Mouse (Mus musculus) spleen, adult 2 months (tissue): ENCODE data around the gene Defb48. TPM values are rescaled to one million over a fixed set of nuclear protein-coding genes. Genes with fewer than 3 reads are reported as not detected.

Experiments
- DNase-seq, 2 experiments: peaks; one replicate each; pipeline versions ENCODE4 v3.0.0 to v3.0.0-alpha.2; 2012 to 2021; ENCODE audit warnings: low spot score in 2 of 2, low read depth in 1 of 2
- H3K27ac ChIP-seq: fragments of 200-500 bp; 2 replicates; pipeline ENCODE4 v1.5.1; 2012; ENCODE audit warnings: low read length, inconsistent platforms; ENCODE audit not compliant: insufficient read depth
- H3K27me3 ChIP-seq: fragments of 200-500 bp; 2 replicates; pipeline ENCODE4 v1.6.1; 2012; ENCODE audit warnings: mild to moderate bottlenecking, moderate library complexity, low read length, inconsistent platforms; ENCODE audit not compliant: control insufficient read depth, insufficient read depth
- H3K36me3 ChIP-seq: fragments of 200-500 bp; 2 replicates; pipeline ENCODE4 v1.6.1; 2012; ENCODE audit warnings: mild to moderate bottlenecking, low read length, inconsistent platforms; ENCODE audit not compliant: control insufficient read depth, insufficient read depth
- H3K4me1 ChIP-seq: fragments of 200-500 bp; 2 replicates; pipeline ENCODE4 v1.6.1; 2011; ENCODE audit warnings: inconsistent platforms; ENCODE audit not compliant: control insufficient read depth, insufficient read depth, insufficient read length
- H3K4me3 ChIP-seq: fragments of 200-500 bp; 2 replicates; pipeline ENCODE4 v1.5.1; 2011; ENCODE audit warnings: mild to moderate bottlenecking, inconsistent platforms; ENCODE audit not compliant: insufficient read depth, insufficient read length; ENCODE audit errors: extremely low read depth
- CTCF ChIP-seq: fragments of 200-500 bp; IDR thresholded peaks from 2 replicates; pipeline ENCODE4 v1.5.1; 2011; ENCODE audit warnings: mild to moderate bottlenecking, inconsistent platforms; ENCODE audit not compliant: insufficient read depth, insufficient read length, insufficient replicate concordance; ENCODE audit errors: extremely low read depth
- POLR2A ChIP-seq: fragments of 200-500 bp; IDR thresholded peaks from 2 replicates; pipeline ENCODE4 v1.6.1; 2011; ENCODE audit warnings: low read depth, low read length, inconsistent platforms
- WGBS: fragments of 180-500 bp; shearing (Covaris S2); methylation state at CpG from one replicate; pipeline ENCODE4 v1.1.7; 2018; 5-methylcytosine and 5-hydroxymethylcytosine counted together
- polyA plus RNA-seq: library from polyadenylated mRNA; depleted of rRNA; stranded (reverse); fragments of >200 nt; gene quantifications from 2 replicates; pipeline ENCODE4 v1.2.3, GENCODE M21; 2012

Defb48 gene
- polyA plus RNA-seq, 1 experiment = not detected

DNA sequence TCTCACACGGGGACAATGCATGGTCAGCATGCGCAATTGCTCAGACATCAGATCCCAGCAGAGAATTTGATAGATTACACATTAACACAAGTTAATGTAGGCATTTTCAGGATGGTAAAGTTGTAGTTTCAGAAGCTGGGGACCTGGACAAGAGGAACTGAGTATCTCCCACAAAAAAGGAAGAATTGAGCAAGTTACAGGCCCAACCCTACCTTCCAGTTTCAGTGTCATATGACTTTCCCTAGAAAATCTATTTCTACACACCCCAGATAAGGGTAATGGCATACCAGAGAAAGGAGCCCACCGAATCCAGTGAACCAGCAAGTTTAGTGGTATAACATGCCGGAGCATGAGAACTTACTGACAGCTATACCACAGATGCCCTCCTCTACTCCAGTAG is 20.7 kb downstream of the Defb48 start:
- no peak for DNase-seq
- H3K27me3 ChIP-seq = no peaks in the 10 kb centered on the region
- no peak for TF ChIP-seq CTCF
- TF ChIP-seq POLR2A = no peak
- no peak overlapping the region for H3K27ac ChIP-seq
- H3K4me3 ChIP-seq = no peak overlapping the region
- WGBS = 81% methylated on average over 4 of the region's 4 CpGs
- H3K36me3 ChIP-seq = no peaks in the 10 kb centered on the region
- no peaks in the 10 kb centered on the region for H3K4me1 ChIP-seq

- H3K27ac ChIP-seq = no peak overlapping the region
- DNase-seq = no peak
- no peaks in the 10 kb centered on the region for H3K27me3 ChIP-seq
- peaks cover 23% of the 10 kb centered on the region for H3K36me3 ChIP-seq
- no peak overlapping the region for H3K4me3 ChIP-seq
- WGBS = 90% methylated on average over 9 of the region's 9 CpGs
- no peaks in the 10 kb centered on the region for H3K4me1 ChIP-seq
- TF ChIP-seq POLR2A (no peak), CTCF (no peak)
These were observed 28.2 kb downstream of the Defb48 start for GRCm38 (mm10) chr14:62956091-62956490.

DNA sequence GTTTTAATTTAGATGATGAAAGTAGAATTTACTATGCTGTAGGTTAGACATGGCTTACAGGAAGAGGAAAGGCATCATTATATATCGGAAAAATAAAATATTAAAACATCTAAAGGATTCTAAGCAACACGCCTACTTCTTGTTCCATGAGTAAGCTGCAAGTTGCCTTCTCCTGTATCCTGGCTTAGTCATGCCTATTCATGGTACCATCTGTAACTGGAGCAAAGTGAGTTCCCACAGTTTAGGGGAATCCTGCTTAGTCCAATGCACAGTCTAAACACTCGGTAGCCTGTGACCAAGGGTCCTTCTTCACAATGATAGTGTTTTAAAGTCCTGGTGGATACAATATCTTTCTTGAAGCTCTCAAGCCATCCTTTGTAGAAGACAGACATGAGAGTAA is 37.5 kb downstream of the Defb48 start:
- no peak overlapping the region for H3K4me3 ChIP-seq
- no peak for DNase-seq
- 91% methylated on average over 3 of the region's 3 CpGs for WGBS
- TF ChIP-seq CTCF = no peak
- TF ChIP-seq POLR2A = no peak
- no peaks in the 10 kb centered on the region for H3K27me3 ChIP-seq
- H3K27ac ChIP-seq = no peak overlapping the region
- no peaks in the 10 kb centered on the region for H3K4me1 ChIP-seq
- H3K36me3 ChIP-seq = peaks cover 1% of the 10 kb centered on the region

GRCm38 (mm10) chr14:62940383-62941074 is 43.8 kb downstream of the Defb48 start:
- peaks cover 10% of the 10 kb centered on the region for H3K36me3 ChIP-seq
- H3K27ac ChIP-seq = no peak overlapping the region
- H3K27me3 ChIP-seq = no peaks in the 10 kb centered on the region

GRCm38 (mm10) chr14:62939435-62939834 is 44.9 kb downstream of the Defb48 start:
- Histone ChIP-seq H3K27me3 (no peaks in the 10 kb centered on the region), H3K36me3 (peaks cover 11% of the 10 kb centered on the region), H3K4me1 (peaks cover 4% of the 10 kb centered on the region; the same call in 1 of the 2 replicates), H3K27ac (no peak overlapping the region), H3K4me3 (no peak overlapping the region)
- DNase-seq = no peak
- TF ChIP-seq CTCF = peak; percentile 6; the same call in 1 of the 2 replicates
- TF ChIP-seq POLR2A = no peak
- WGBS = 92% methylated on average over 3 of the region's 3 CpGs

More at GRCm38 (mm10) chr14:62940383-62941074, 43.8 kb downstream of the Defb48 start:
- no peak overlapping the region for H3K4me3 ChIP-seq
- WGBS = 10% methylated on average over 14 of the region's 14 CpGs
- TF ChIP-seq CTCF (no peak), POLR2A (no peak)
- peak; percentile 61 to 71 for DNase-seq
- H3K4me1 ChIP-seq = peaks cover 4% of the 10 kb centered on the region; the same call in 1 of the 2 replicates

DNA sequence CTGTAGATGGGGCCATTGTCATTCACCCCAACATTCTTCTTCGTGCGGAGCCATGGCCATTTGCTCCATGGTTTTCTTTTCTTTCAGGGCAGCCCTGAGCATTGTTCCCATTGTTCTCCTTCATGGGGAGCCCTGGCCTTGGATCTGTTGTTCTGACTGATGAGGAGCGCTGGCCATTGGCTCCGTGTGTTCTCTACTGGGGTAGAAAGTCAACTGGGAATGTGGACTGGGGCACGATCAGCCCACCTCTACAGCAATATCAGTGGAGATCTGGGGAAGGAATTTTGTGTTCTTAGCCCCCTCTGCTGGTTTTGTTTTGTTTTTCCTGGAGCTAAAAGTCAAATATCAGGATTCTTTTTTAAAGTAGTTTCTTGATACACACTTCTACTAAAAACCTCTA is 46.6 kb downstream of the Defb48 start:
- H3K36me3 ChIP-seq = peaks cover 11% of the 10 kb centered on the region
- no peak for TF ChIP-seq POLR2A
- no peak for TF ChIP-seq CTCF
- H3K27ac ChIP-seq = no peak overlapping the region
- H3K4me1 ChIP-seq = peaks cover 4% of the 10 kb centered on the region; the same call in 1 of the 2 replicates
- no peaks in the 10 kb centered on the region for H3K27me3 ChIP-seq
- H3K4me3 ChIP-seq = no peak overlapping the region
- no peak for DNase-seq
- WGBS = 81% methylated on average over 5 of the region's 5 CpGs

DNA sequence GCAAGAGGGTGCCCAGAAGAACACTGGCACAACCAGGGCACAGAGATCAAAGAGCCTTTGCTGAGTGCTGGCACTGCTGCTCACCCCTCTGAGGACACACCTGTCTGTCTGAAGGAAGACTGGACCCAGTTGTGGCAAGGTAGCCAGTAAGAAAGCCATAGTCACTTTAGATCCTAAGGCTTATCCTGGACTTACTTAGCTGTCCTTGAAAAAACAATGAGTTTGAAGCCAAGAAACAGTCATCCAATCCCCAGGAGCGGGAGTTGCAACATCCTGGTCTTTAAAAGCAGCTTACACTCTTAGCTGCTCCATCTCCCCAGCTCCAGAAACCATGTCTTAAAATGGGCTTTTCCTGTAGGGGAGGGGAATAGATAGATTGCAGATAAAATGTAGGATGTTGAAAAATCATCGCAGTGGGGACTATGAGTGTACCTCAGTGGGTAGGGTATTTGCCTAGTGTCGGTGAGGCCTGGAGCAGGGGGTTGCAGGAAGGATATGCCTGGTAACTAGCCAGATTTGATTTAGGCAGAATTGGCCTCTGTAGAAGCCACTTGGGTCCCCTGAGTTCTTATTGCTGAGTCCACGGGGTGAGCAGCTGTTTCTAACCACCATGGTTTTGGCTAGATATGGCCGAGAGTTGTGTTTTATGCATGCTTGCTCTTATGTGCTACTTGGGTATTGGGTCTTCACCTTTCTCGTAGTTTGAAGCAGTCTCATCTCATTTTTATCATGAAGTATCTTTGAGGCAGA is 47.5 kb downstream of the Defb48 start:
- Histone ChIP-seq H3K4me3 (no peak overlapping the region), H3K36me3 (peaks cover 11% of the 10 kb centered on the region), H3K4me1 (peaks cover 4% of the 10 kb centered on the region; the same call in 1 of the 2 replicates), H3K27ac (no peak overlapping the region), H3K27me3 (no peaks in the 10 kb centered on the region)
- 79% methylated on average over 6 of the region's 6 CpGs for WGBS
- DNase-seq = no peak
- TF ChIP-seq POLR2A (no peak), CTCF (no peak)
